Mouse (Mus musculus) T-helper 17 cell (primary cell): ENCODE results near the gene Ager.

ENCODE experiments used
- in situ Hi-C, 2 experiments: fragments of 300-600 bp; cut with MboI, MseI; formaldehyde crosslinking; loops; 1 replicate in 1 of 2; 2 replicates in 1 of 2; pipeline ENCODE4 v1.15.1; 2025; ENCODE audit warnings: high pct_unique_total_duplicates in 2 of 2

The Ager gene

DNA sequence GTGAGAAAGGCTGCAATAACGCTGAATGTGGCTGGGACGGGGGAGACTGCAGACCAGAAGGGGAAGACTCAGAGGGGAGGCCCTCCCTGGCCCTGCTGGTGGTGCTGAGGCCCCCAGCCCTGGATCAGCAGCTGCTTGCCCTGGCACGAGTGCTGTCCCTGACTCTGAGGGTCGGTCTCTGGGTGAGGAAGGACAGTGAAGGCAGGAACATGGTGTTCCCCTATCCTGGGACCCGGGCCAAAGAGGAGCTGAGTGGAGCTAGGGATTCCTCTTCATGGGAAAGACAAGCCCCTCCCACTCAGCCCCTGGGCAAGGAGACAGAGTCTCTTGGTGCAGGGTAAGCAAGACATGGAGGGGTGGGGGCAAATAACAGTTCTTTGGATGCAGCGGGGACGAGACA is 14.3 kb upstream of the Ager start:
- in situ Hi-C loops = loop anchor here in 1 of 2 experiments (25.0 kb wide), 1 partner anchor 1679 kb away; the partner anchor contains the start of genes Rpp21 and Trim39

DNA sequence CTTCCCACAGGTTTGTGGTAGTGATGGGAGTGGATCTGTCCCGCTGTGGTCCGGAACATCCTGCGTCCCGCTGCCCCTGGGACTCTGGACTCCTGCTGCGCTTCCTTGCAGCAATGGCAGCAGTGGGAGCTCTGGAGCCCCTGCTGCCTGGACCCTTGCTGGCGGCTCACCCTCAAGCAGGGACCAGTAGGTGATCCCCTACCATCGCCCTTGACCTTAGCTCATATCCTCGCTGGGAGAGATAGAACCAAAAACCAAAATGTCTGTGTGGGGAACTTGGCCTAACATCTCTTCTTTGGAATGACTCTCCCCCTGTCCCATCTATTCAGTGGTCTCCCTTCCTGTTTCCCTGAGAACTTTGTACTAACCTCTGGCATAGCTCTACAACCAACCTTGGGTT is 13.8 kb upstream of the Ager start:
- in situ Hi-C loops = loop anchor here in 1 of 2 experiments (25.0 kb wide), 1 partner anchor 1678 kb away; the partner anchor contains the start of genes Rpp21 and Trim39

DNA sequence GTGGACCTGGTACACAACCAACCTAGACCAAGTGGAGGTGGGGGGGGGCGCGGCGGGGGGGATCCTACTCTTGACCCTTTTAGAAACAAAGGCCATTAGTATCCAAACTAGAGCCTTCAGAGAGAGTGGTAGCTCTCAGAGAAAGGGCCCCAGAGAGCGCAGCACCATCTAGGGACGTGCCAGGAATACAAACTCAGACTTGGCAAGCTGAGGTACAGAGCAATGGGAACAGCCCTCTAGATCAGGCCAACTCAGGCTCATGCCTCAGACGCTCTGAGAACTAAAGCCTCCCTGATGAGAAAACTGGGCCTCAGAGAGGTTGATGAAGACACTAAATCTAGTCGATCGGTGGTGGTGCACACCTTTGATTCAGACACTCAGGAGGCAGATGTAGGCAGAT is 12.5 kb upstream of the Ager start:
- in situ Hi-C loops = loop anchor here in 1 of 2 experiments (25.0 kb wide), 1 partner anchor 1677 kb away; the partner anchor contains the start of genes Rpp21 and Trim39

DNA sequence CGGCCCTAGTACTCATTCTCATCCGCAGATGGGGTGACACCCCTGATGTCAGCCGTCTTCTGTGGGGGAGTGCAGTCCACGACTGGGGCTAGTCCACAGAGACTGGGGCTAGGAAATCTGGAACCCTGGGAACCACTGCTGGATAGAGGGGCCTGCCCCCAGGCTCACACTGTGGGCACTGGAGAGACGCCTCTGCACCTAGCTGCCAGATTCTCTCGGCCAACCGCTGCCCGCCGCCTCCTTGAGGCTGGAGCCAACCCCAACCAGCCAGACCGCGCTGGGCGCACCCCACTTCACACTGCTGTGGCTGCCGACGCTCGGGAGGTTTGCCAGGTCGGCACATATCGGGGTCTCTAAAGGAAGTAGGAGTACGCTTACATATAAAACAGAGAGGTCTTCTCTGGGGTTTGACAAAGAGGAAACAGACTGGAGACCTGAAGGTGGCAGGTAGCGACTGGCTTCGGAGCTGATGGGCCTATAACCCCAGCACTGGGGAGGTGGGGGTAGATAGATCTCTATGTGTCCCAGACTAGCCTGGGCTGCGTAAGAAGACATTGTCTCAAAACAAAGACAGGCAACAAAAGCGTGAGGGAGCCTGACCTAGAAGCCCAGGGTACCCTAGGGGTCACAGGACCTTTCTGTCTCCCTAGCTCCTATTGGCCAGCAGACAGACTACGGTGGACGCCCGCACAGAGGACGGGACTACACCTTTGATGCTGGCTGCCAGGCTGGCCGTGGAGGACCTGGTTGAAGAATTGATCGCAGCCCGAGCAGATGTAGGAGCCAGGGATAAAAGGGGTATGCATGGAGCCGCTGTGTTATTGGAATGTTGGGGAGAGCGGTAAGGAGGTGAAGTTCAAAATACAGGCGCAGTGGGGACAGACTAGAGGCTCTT is 11.5 kb upstream of the Ager start:
- in situ Hi-C loops = loop anchor here in 1 of 2 experiments (25.0 kb wide), 1 partner anchor 1676 kb away; the partner anchor contains the start of genes Rpp21 and Trim39

DNA sequence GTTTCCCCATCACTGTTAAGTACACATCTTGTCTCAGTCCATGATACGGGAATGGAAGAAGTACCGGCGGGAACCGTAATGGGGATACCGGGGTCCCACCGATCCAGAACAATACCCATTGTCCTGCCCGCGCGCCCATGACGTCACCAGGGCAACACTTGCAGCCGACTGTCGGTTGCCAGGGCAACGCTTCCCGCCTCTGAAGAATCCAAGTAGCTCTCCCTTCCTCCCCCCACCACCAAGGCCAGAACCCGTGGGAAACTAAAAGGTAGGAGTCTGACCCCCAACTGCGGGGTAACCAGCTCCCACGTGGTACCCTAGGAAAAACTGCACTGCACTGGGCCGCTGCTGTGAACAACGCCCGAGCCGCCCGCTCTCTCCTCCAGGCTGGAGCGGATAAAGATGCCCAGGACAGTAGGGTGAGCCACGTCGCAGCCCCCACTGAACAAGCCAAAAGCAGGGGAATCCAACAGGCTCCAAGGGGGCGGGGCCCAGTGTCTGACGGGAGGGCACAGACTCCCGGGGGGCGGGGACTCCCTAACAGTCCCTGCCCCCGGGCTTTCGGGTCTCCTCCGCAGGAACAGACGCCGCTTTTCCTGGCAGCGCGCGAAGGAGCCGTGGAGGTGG is 10.8 kb upstream of the Ager start:
- in situ Hi-C loops = loop anchor here in 1 of 2 experiments (25.0 kb wide), 1 partner anchor 1675 kb away; the partner anchor contains the start of genes Rpp21 and Trim39

DNA sequence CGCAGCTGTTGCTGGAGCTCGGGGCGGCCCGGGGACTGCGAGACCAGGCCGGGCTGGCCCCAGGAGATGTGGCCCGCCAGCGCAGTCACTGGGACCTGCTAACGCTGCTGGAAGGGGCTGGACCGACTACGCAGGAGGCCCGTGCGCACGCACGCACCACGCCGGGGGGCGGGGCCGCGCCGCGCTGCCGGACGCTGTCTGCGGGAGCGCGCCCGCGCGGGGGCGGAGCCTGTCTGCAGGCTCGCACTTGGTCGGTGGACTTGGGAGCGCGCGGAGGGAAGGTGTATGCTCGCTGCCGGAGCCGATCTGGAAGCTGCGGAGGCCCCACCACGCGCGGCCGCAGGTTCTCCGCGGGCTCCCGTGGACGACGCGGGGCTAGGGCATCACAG is 10.2 kb upstream of the Ager start:
- in situ Hi-C loops = loop anchor here in 1 of 2 experiments (25.0 kb wide), 1 partner anchor 1675 kb away; the partner anchor contains the start of genes Rpp21 and Trim39

DNA sequence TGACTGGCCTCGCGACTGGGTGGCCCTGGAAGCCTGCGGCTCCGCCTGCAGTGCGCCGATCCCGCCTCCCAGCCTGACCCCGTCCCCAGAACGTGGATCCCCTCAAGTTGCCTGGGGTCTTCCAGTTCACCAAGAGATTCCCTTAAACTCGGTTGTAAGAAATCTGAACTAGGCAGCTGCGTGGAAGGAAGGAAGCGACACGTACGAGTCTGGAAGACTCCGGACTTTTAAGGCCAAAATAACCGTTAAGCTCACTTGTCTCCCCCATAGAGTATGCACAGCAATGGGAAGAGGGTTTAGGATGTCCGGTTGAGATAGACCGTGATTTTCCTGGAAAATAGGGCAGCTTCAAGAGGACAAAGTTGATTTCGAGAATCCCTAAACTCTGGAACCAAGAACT is 9.8 kb upstream of the Ager start:
- in situ Hi-C loops = loop anchor here in 1 of 2 experiments (25.0 kb wide), 1 partner anchor 1674 kb away; the partner anchor contains the start of genes Rpp21 and Trim39

DNA sequence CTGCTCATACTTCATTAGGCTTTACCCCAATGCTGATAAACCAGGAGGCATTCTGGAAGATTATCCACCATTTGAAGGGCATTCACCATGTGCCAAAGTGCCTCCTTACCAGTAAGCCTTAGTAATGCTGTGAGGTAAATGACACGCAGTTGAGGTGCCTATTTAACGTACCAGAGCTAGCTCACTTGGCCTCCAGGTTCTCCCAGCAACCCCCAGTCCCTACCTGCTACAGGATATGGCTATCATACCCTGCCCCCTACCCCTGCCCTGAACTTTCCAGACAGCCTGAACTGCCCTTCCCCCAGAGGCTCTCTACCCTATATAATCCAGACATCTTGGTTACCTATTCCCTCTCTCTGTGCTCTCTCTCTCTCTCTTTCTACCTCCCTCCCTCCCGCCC is 8.9 kb upstream of the Ager start:
- in situ Hi-C loops = loop anchor here in 1 of 2 experiments (25.0 kb wide), 1 partner anchor 1674 kb away; the partner anchor contains the start of genes Rpp21 and Trim39

DNA sequence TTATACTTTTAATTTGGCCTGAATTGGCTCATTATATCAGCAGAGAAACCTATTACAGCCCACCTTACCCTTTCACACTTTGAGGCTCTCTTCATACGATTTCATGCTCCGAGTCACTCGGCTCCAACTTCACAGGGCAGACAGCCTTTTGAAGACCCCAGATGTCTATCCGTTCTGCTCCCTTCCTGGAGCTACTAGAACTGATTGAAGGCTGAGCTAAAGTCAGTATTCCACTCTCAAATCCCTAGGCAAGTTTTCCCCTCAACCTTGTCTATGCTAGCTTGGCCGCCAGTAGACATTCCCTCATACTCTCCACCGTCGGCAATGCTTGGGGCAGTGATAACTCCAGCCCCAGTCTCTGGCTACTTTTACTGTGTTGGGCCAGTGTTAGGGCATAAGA is 8.5 kb upstream of the Ager start:
- in situ Hi-C loops = loop anchor here in 1 of 2 experiments (25.0 kb wide), 1 partner anchor 1673 kb away; the partner anchor contains the start of genes Rpp21 and Trim39

DNA sequence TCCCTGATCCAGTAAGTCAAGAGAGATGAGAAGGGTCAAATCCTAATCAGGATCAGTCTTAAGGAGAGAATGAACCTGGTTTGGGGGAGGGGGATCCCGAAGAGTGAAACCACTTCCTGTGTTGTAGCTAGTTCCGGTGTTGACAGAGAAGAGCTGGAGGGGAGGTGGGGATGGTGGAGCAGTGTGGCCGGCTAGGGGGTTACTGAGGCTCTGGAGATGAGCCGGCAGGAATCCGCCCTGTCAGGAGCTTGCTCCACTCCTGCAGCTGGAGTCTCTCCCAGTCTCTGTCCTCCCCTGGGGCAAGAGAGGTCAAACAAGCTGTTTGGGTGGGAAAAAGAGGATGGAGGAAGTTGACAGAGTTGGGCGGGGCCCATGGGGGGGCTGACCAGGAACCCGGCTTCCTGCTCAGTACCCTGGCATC is 8.0 kb upstream of the Ager start, which contains the start of gene Gpsm3:
Gene Gpsm3, plus strand, starts transcription at position 126 of the 421 bp plus-strand sequence.
- in situ Hi-C loops = loop anchor here in 1 of 2 experiments (25.0 kb wide), 1 partner anchor 1673 kb away; the partner anchor contains the start of genes Rpp21 and Trim39

DNA sequence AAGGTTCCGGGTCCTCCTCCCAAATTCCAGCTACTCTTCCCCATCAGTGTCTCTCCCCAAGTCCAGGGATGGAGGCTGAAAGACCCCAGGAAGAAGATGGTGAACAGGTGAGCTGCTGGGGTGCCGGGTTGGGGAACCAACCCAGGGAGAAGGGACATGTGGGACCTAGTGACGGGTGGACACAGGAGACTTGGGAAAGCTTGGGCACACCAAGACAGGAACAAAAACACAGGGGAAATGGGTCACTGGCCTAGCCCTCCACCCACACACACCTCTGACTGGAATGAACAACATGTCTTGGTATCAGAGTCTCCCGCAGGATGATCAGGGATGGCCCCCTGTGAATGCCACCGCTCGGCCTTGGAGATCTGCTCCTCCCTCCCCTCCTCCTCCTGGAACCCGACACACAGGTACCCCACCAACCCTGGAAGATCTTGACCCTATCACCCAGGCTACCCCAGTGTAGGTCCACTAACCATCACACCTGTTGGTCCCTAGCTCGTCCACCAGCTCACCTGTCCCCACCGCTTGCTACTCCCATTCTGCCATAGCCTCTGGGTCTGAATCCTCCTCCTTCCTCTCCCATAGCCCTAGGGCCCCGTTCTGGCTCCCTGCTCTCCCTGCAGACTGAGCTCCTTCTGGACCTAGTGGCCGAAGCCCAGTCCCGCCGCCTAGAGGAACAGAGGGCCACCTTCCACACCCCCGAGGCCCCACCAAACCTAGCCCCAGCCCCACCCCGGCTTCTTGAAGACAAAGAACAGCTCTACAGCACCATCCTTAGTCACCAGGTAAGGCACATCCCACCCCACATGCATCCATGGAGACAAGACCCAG is 7.3 kb upstream of the Ager start:
- in situ Hi-C loops = loop anchor here in 1 of 2 experiments (25.0 kb wide), 1 partner anchor 1672 kb away; the partner anchor contains the start of genes Rpp21 and Trim39

DNA sequence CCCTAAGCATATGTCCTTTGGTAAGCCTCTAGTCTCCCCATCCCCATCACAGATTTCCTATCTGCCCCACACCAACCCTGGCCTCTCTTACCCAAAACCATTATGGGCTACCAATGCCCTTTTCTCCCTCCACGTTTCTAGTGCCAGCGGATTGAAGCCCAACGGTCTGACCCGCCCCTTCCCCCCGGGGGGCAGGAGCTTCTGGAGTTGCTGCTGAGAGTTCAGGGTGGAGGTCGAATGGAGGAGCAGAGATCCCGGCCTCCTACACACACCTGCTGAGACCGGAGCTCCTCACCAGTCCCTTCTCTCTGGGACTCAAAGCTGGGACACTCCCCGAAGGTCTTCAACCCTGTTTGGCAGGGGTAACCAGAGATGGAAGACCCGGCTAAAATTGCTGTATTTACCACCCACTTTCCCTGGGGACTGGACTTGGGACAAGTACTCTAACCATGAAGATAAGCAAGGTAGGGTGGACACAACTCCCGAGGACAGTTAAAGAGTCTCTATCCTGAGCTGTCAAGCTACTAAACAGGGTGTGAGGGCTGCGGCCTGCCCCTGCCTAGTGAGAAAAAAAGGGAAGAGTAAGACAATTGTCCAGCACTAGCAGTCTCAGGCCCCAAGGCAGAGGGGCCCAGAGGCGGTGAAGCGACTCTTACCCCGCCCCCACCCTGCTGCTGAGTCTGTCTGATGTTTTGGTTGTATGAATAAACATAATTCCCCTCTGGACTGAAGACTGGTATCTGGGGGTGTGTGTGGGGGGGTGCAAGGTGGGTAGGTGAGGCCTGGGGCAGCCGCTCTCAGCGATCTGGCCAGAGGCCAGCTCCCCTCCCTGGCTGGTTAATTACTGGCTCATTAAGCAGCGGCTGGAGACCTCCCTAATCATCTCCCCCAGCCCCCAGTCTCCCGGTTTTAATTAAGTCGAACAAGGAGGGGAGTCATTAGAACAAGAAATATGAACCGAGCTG is 6.4 kb upstream of the Ager start, which contains the start of gene Pbx2:
Gene Pbx2, plus strand, starts transcription at position 238 of the 965 bp plus-strand sequence.
- in situ Hi-C loops = loop anchor here in 1 of 2 experiments (25.0 kb wide), 1 partner anchor 1671 kb away; the partner anchor contains the start of genes Rpp21 and Trim39

DNA sequence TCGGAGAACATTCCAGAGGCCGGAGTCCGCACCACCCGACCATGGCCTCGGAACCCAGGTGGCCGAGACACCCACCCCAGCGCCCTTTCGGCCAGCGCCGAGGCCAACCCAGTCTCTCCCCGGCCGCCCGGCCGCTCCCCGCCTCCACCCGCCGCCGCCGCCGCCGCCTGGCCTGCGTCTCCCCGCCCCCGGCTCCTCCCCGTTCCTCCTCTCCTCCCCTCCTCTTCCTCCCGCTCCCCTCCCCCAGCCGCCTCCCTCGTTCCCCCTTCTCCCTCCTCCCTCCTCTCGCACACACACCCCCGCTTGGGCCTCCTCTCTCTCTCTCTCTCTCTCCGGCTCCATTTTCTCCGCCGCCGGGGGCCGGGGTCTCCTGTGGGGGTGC is 5.7 kb upstream of the Ager start:
- in situ Hi-C loops = loop anchor here in 1 of 2 experiments (25.0 kb wide), 1 partner anchor 1670 kb away; the partner anchor contains the start of genes Rpp21 and Trim39

DNA sequence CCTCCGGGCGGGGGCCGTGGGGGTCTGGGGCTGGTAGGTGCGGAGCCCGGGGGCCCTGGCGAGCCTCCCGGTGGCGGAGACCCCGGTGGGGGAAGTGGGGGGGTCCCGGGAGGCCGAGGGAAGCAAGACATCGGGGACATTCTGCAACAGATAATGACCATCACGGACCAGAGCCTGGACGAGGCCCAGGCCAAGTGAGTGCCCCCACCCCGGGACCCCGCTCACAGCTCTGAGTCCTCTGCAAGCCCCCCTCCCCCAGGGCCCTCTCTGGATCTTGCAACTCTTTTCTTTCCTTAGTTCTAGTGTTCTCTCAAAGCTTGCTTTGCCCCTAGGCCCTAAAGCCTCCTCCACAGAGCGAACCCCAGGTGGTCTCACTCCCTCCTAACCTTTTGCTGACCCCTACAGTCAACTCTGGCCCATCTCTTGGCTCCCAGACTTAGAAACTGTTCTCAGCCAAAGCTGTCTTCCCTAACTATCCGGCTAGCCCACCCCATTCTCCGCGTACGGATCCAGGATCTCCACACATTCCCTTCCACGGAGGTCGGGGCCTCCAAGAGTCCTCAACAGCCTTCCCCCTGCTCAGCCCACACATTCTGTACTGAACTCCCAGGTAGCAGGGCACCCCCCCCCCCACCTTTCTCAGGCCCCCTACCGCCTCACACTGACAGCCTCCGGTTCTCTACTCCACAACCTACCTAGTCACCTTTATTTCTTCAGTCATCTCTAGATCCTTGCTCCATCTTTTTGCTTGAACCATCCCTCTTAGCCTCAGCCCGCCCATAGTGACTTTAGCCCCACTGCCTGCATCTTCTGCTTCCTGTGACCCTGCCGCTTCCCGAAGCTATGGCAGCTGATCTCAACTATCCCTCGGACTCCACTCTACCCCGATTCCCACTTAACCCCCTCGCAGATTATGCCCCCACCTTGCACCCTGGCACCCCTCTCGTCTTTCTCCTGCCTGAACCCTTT is 4.8 kb upstream of the Ager start:
- in situ Hi-C loops = loop anchor here in 1 of 2 experiments (25.0 kb wide), 1 partner anchor 1669 kb away; the partner anchor contains the start of genes Rpp21 and Trim39

DNA sequence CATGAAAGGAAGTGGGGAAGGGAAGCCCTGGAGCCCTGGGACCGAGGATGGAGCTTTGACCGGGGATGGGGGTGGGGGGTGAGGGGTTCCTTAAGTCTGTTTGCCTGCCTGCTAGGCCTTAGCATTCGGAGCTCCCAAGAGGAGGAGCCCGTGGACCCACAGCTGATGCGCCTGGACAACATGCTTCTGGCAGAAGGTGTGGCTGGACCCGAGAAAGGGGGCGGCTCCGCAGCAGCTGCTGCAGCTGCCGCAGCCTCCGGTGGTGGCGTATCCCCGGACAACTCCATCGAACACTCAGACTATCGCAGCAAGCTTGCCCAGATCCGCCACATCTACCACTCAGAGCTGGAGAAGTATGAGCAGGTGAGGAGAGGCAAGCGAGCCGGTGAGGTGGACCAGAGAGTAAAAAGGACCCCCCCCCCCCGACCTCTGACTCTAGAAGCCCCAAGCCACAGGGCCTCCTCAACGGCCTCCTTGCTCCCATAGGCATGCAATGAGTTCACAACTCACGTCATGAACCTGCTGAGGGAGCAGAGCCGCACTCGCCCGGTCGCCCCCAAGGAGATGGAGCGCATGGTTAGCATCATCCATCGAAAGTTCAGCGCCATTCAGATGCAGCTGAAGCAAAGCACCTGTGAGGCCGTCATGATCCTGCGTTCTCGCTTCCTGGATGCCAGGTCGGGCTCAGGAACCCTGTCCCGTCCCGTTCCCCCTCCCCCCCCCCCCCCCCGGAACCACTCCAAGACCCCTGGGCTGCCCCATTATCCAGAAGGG is 3.7 kb upstream of the Ager start:
- in situ Hi-C loops = loop anchor here in 1 of 2 experiments (25.0 kb wide), 1 partner anchor 1668 kb away; the partner anchor contains the start of genes Rpp21 and Trim39

DNA sequence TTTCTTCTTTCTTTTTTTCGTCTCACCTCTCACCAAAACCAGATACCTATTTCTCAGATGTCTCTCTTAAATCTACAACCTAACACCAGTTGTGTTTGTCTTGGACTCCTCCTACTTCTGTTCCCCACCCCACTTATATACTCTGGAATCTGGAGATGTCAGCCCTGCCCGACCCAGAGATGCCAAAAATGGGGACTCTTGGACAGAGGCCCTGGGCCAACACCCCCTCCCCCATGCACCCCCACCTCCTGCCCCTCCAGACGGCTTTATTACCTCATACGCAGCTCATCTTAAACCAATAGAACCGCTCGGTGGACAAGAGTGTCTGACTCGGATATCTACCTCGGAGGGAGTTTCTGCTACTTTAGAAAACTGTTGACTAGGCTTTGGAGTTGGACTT is 1.6 kb upstream of the Ager start:
- in situ Hi-C loops = loop anchor here in 1 of 2 experiments (25.0 kb wide), 1 partner anchor 1666 kb away; the partner anchor contains the start of genes Rpp21 and Trim39

DNA sequence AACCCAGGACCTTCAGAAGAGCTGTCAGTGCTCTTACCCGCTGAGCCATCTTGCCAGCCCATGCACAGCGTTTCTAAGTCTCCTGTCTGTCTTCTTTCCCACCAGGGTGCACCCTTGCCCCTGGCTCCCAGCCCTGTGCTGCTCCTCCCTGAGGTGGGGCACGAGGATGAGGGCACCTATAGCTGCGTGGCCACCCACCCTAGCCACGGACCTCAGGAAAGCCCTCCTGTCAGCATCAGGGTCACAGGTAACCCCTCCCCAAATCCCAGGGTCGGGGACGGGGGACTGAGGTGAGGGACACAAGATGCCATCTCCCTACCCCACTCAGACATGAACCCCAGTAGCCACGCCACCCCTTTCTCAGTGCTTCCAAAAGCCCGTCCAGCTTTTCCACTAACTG is 2.2 kb downstream of the Ager start:
- in situ Hi-C loops = loop anchor here in 1 of 2 experiments (5.0 to 25.0 kb wide), 2 partner anchors 483 to 1662 kb away; partner anchors contain the start of genes H2-DMa, Rpp21 and Trim39
